In the genomic region with DNA sequence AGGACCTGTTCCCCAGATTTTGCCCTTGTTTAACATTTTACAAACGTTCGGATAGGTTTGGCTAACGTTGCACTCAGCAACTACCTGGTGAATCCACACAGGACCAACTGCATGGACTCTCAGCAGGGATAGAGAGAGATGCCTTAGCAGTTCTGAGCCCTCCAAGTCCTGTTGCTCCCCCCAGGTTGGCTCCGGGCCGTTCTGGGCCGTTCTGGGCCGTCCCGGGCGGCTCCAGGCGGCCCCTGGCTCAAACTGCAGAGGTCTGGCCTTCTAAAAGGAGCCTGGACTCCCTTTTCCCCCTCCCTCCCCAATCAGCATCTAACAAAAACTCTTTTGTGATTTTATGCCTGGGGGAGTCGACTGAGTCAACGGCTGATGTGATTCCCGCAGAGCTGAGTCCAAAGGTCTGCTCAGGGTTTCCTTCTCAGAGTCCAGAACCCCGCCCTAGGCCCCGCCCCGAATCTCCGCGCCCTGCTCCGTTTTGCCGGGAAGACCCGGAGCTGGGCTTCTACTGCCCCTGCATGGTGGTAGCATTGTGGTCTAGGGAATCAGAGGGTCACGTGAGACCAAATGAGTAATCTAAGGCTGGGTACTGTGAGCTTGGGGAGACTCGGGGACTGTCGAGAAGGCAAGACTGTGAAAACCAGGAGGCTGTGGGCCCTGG, we compare ENCODE assay signal across 9 mouse cellular contexts. TPM values are rescaled to one million over a fixed set of nuclear protein-coding genes. Genes with fewer than 3 reads are reported as not detected.
A peak's percentile ranks its signal among the peaks of the same experiment; 100 is the strongest.
DNase-seq lines count a peak whose midpoint lies in the region; ATAC-seq and TF ChIP-seq lines count a peak whose summit lies in the region.
"Had no signal": no experiment of that assay in that cellular context is flagged by ENCODE, and none has a peak within 500 bp of the region (broad histone marks: within the 10 kb centered on the region; RNA-seq: fewer than 3 reads in every experiment).

No protein-coding gene starts in this region.

- peaks cover 30% of the 10 kb centered on the region for H3K4me1 ChIP-seq in forebrain, embryonic 10.5 days
- peaks cover 19% of the 10 kb centered on the region for H3K4me1 ChIP-seq in heart, postnatal 0 days (ENCODE audit: control insufficient read depth, insufficient read depth)
- H3K4me1 ChIP-seq in lung, embryonic 14.5 days (ENCODE audit: insufficient read depth) = 0 out of 2 replicates have a peak, but pooled peaks cover 3% of the 10 kb centered on the region

- H3K27ac ChIP-seq in forebrain, embryonic 10.5 days = peak overlapping the region; percentile 87
- H3K27ac ChIP-seq in heart, postnatal 0 days (ENCODE audit: low read depth) = peak overlapping the region; percentile 82
- H3K27ac ChIP-seq in lung, embryonic 14.5 days (ENCODE audit: low read depth) = peak overlapping the region; percentile 34
- H3K27ac ChIP-seq: macrophage had no signal

- no peaks in the 10 kb centered on the region for H3K9me3 ChIP-seq in forebrain, embryonic 10.5 days
- H3K9me3 ChIP-seq in heart, postnatal 0 days (replicated peaks; ENCODE audit: control insufficient read depth, low read length) = no peaks in the 10 kb centered on the region
- no peaks in the 10 kb centered on the region for H3K9me3 ChIP-seq in lung, embryonic 14.5 days (ENCODE audit: low read depth, low read length)

- H3K36me3 ChIP-seq in forebrain, embryonic 10.5 days (replicated peaks) = no peaks in the 10 kb centered on the region
- H3K36me3 ChIP-seq in heart, postnatal 0 days (replicated peaks; ENCODE audit: control insufficient read depth, insufficient read depth, low read length) = no peaks in the 10 kb centered on the region
- H3K36me3 ChIP-seq in lung, embryonic 14.5 days (ENCODE audit: insufficient read depth) = no peaks in the 10 kb centered on the region

- ATAC-seq in heart, postnatal 0 days (ENCODE audit: insufficient read depth, low read depth) = peak; percentile 90
- ATAC-seq in lung, embryonic 14.5 days (ENCODE audit: insufficient read depth) = peak; percentile 96

- WGBS in forebrain, embryonic 10.5 days = 5% methylated on average over 24 of the region's 24 CpGs
- WGBS in heart, postnatal 0 days = 10% methylated on average over 24 of the region's 24 CpGs
- 4% methylated on average over 24 of the region's 24 CpGs for WGBS in lung, embryonic 14.5 days

- peak; percentile 46 for TF ChIP-seq CTCF in heart, postnatal 0 days (IDR thresholded peaks at IDR 0.05; ENCODE audit: low read depth)
- peak; percentile 38; the same call in 1 of the 2 replicates for TF ChIP-seq CTCF in lung, embryonic 14.5 days (IDR thresholded peaks at IDR 0.05; ENCODE audit: low read depth)

- TF ChIP-seq EP300 in heart, postnatal 0 days (IDR thresholded peaks at IDR 0.05; ENCODE audit: low read depth) = no peak

- H3K9ac ChIP-seq in heart, postnatal 0 days (replicated peaks; ENCODE audit: low read depth, low read length) = peak overlapping the region; percentile 49
- H3K9ac ChIP-seq in lung, embryonic 14.5 days = peak overlapping the region; percentile 55

- DNase-seq in urinary bladder, adult 18-20 months (ENCODE audit: low spot score in 2 of 2) = peak; percentile 63 to 79
- no peak for DNase-seq in urinary bladder, postnatal 10 days (ENCODE audit: low spot score)
- peak; percentile 84 for DNase-seq in forebrain, embryonic 10.5 days (ENCODE audit: extremely low spot score, low spot score)
- peak; percentile 84 for DNase-seq in heart, postnatal 0 days (ENCODE audit: low spot score)
- DNase-seq in kidney, postnatal 25 days = peak; percentile 89 to 92
- peak; percentile 87 for DNase-seq in lung, embryonic 14.5 days
- DNase-seq in ovary, postnatal 10 days (ENCODE audit: low spot score) = peak; percentile 46
- no peak for DNase-seq in spleen, postnatal 10 days (ENCODE audit: low spot score in 2 of 2)

- H3K4me3 ChIP-seq in forebrain, embryonic 10.5 days = peak overlapping the region; percentile 43
- H3K4me3 ChIP-seq in heart, postnatal 0 days (ENCODE audit: low read depth, low read length) = peak overlapping the region; percentile 31
- peak overlapping the region; percentile 28 for H3K4me3 ChIP-seq in lung, embryonic 14.5 days (ENCODE audit: low read depth, low read length)

- peak overlapping the region; percentile 62 for H3K4me2 ChIP-seq in heart, postnatal 0 days (ENCODE audit: low read depth, low read length)
- H3K4me2 ChIP-seq in lung, embryonic 14.5 days = peak overlapping the region; percentile 60

- no peaks in the 10 kb centered on the region for H3K27me3 ChIP-seq in forebrain, embryonic 10.5 days (ENCODE audit: poor library complexity, severe bottlenecking)
- H3K27me3 ChIP-seq in heart, postnatal 0 days (ENCODE audit: control insufficient read depth, insufficient read depth, low read length) = no peaks in the 10 kb centered on the region
- H3K27me3 ChIP-seq in lung, embryonic 14.5 days (ENCODE audit: insufficient read depth, low read length) = no peaks in the 10 kb centered on the region

RNA-seq across cellular contexts. Expression of a gene that starts 14.3 kb away (rescaled TPM):
- 0.84 and 1.6 TPM in 2 replicates for polyA plus RNA-seq in forebrain, embryonic 10.5 days (2016; fragmentation: Nextera tagmentation; extraction: Ambion mirVana)
- total RNA-seq in heart, postnatal 0 days (2014; rRNA removed; ENCODE audit: low replicate concordance) = 20.2 and 23.8 TPM in 2 replicates
- 7.5 and 11.2 TPM in 2 replicates for polyA plus RNA-seq in heart, postnatal 0 days (2015; fragmentation: Nextera tagmentation; extraction: Ambion mirVana)
- polyA plus RNA-seq in lung, embryonic 14.5 days (2014; fragmentation: Nextera tagmentation; extraction: Ambion mirVana) = 1.6 and 4.0 TPM in 2 replicates

RNA-seq across cellular contexts. Expression of a gene that starts 37.4 kb away (rescaled TPM):
- polyA plus RNA-seq in forebrain, embryonic 10.5 days (2016; fragmentation: Nextera tagmentation; extraction: Ambion mirVana) = 11.1 and 12.4 TPM in 2 replicates
- 22.9 and 63.8 TPM in 2 replicates for total RNA-seq in heart, postnatal 0 days (2014; rRNA removed; ENCODE audit: low replicate concordance)
- polyA plus RNA-seq in heart, postnatal 0 days (2015; fragmentation: Nextera tagmentation; extraction: Ambion mirVana) = 55.8 and 59.6 TPM in 2 replicates
- polyA plus RNA-seq in lung, embryonic 14.5 days (2014; fragmentation: Nextera tagmentation; extraction: Ambion mirVana) = 23.5 and 27.7 TPM in 2 replicates

RNA-seq across cellular contexts. Expression of a gene that starts 43.4 kb away (rescaled TPM):
- 42.1 and 42.9 TPM in 2 replicates for polyA plus RNA-seq in forebrain, embryonic 10.5 days (2016; fragmentation: Nextera tagmentation; extraction: Ambion mirVana)
- 213 and 278 TPM in 2 replicates for total RNA-seq in heart, postnatal 0 days (2014; rRNA removed; ENCODE audit: low replicate concordance)
- polyA plus RNA-seq in heart, postnatal 0 days (2015; fragmentation: Nextera tagmentation; extraction: Ambion mirVana) = 50.1 and 51.9 TPM in 2 replicates
- 82.3 and 83.2 TPM in 2 replicates for polyA plus RNA-seq in lung, embryonic 14.5 days (2014; fragmentation: Nextera tagmentation; extraction: Ambion mirVana)

RNA-seq across cellular contexts. Expression of a gene that starts 58.0 kb away (rescaled TPM):
- polyA plus RNA-seq in forebrain, embryonic 10.5 days (2016; fragmentation: Nextera tagmentation; extraction: Ambion mirVana) = 76.5 and 76.9 TPM in 2 replicates
- 43.5 and 47.1 TPM in 2 replicates for total RNA-seq in heart, postnatal 0 days (2014; rRNA removed; ENCODE audit: low replicate concordance)
- polyA plus RNA-seq in heart, postnatal 0 days (2015; fragmentation: Nextera tagmentation; extraction: Ambion mirVana) = 30.0 and 30.3 TPM in 2 replicates
- polyA plus RNA-seq in lung, embryonic 14.5 days (2014; fragmentation: Nextera tagmentation; extraction: Ambion mirVana) = 47.5 and 52.3 TPM in 2 replicates

Comparison
In these comparisons a context has a peak if more than half of its experiments do, and no peak if none do; other contexts are left out.
1. DNase-seq: peak in urinary bladder, adult 18-20 months (2 of 2), forebrain, embryonic 10.5 days (single experiment), heart, postnatal 0 days (single experiment), kidney, postnatal 25 days (2 of 2), lung, embryonic 14.5 days (single experiment) and ovary, postnatal 10 days (single experiment); none in urinary bladder, postnatal 10 days (single experiment) and spleen, postnatal 10 days (0 of 2).
2. H3K27ac ChIP-seq: peak in every context shown above with its lines; median percentile 87 in forebrain, embryonic 10.5 days; 82 in heart, postnatal 0 days; 34 in lung, embryonic 14.5 days.
3. Peak in every context shown above with its lines, with median percentiles within 50 percentile points of each other: H3K4me3 ChIP-seq.